Mouse (Mus musculus) cerebellum, adult 18-20 months (tissue): ENCODE measurements around the gene Rab1b.

ENCODE experiments used
- DNase-seq, 2 experiments: peaks; one replicate each; pipeline ENCODE4 v3.0.0; 2021

Rab1b gene

GRCm38 (mm10) chr19:5071077-5071476, 35.8 kb downstream of the Rab1b start:
- no peak for DNase-seq

- DNase-seq, result no peak
Measured at GRCm38 (mm10) chr19:5069978-5070377, 36.9 kb downstream of the Rab1b start.

GRCm38 (mm10) chr19:5069486-5069885, 37.4 kb downstream of the Rab1b start:
- no peak for DNase-seq

GRCm38 (mm10) chr19:5068570-5069234, 38.2 kb downstream of the Rab1b start:
- no peak for DNase-seq

- DNase-seq, result no peak
Measured at GRCm38 (mm10) chr19:5067867-5068569, 38.9 kb downstream of the Rab1b start, which contains the start of gene Cd248. TSS of gene Cd248 (plus strand) at chr19:5068078.

- no peak for DNase-seq
Measured at GRCm38 (mm10) chr19:5067040-5067799, 39.7 kb downstream of the Rab1b start.

- DNase-seq, result no peak
Measured at GRCm38 (mm10) chr19:5065104-5065503, 41.8 kb downstream of the Rab1b start.

GRCm38 (mm10) chr19:5062446-5062845, 44.4 kb downstream of the Rab1b start:
- DNase-seq, result no peak

- DNase-seq, result no peak
Measured at GRCm38 (mm10) chr19:5062041-5062440, 44.8 kb downstream of the Rab1b start.

GRCm38 (mm10) chr19:5060365-5061330, 46.2 kb downstream of the Rab1b start:
- DNase-seq, result no peak

- no peak for DNase-seq
Measured at GRCm38 (mm10) chr19:5058801-5059771, 47.8 kb downstream of the Rab1b start.

GRCm38 (mm10) chr19:5057876-5058775, 48.7 kb downstream of the Rab1b start:
- no peak for DNase-seq

GRCm38 (mm10) chr19:5056251-5056650, 50.6 kb downstream of the Rab1b start:
- peak in 1 of 2 experiments; percentile 45 for DNase-seq

- peak; percentile 74 to 80 for DNase-seq
Measured at GRCm38 (mm10) chr19:5053909-5054308, 53.0 kb downstream of the Rab1b start.

- DNase-seq, result peak; percentile 71 to 79
Measured at GRCm38 (mm10) chr19:5052853-5053252, 54.0 kb downstream of the Rab1b start.

- peak; percentile 58 to 64 for DNase-seq
Measured at GRCm38 (mm10) chr19:5052166-5052822, 54.6 kb downstream of the Rab1b start.

- DNase-seq, result peak in 1 of 2 experiments; percentile 38
Measured at GRCm38 (mm10) chr19:5051515-5051914, 55.4 kb downstream of the Rab1b start.

GRCm38 (mm10) chr19:5051031-5051430, 55.8 kb downstream of the Rab1b start:
- DNase-seq, result peak in 1 of 2 experiments; percentile 43
